Mouse (Mus musculus) layer of hippocampus, adult 9-11 months (tissue): ENCODE data around the gene Nkx2-4.

ENCODE experiments used
- DNase-seq: peaks from one replicate; pipeline ENCODE4 v3.0.0; 2022

The Nkx2-4 gene

DNA sequence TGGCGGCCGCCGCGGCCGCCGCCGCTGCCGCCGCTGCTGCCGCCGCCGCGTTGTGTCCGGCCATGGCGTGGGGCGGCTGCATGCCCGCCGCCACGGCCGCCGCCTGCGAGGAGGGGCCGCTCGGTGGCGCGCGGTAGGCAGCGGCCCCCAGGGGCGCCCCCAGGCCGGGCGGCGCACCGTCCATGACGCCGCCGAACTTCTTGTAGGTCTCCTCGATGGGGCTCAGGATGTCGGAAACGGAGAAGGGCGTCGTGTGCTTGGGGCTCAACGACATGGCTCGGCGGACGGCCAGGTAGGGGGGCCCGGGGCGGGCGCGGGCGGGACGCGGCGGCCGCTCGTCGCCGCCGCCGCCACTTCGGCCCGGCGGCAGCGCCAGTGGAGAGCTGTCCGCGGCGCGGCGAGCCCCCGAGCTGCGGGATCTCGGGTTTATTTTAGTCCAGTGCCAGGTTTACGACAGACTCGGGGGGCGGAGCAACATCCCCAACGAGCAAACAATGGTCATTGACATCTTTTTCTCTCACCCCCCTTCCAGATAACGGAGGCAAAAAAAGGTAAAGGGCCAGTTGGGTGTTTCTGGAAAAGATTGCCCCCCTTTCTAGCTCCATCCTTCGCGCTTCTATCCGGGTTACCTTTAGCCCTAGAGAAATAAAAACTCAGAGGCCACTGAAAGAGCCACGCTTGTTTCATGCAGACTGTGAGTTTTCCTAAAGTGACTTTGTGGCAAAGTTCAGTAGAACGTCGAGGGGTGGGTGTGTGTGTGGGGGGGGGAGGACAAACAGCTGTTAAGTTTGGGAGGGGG is at the start of gene Nkx2-4:
Gene Nkx2-4 (minus strand): TSS at position 374 of the 799 bp plus-strand sequence.
- no peak for DNase-seq

DNA sequence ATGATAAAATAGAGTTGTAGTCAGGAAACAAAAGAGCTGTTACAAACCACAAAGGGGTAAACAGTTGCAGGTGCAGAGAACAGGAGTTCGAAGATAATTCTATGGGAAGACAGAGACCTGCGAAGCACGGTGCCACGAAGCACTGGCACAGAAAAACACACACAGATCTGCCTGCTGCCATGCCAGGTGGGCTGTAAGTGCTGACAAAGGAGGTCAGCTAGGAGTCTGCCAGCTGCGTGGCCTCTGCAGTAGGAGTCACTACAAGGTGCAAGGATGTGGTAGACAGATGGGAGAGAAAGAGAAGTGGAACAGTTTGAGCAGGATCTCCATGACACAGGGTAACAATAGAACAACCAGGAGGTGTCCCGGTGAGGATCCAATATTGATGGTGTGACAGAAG is 42.1 kb upstream of the Nkx2-4 start:
- DNase-seq = no peak

DNA sequence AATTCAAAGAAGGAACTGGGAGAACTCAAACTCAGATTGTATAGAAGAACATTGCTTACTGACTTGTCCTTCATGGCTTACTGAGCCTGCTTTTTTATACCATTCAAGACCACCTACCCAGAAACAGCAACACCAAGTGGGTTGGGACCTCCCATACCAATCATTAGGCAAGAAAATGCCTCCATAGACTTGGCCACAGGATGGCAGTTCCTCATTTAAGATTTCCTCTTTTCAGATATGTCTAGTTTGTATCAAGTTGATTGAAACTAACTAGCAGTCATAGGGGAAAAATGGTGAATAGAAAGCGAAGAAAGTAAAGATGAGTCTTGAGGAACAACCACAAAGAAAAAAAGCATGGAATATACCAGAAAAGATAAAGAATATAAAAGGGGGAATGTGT is 34.5 kb upstream of the Nkx2-4 start:
- DNase-seq = no peak

DNA sequence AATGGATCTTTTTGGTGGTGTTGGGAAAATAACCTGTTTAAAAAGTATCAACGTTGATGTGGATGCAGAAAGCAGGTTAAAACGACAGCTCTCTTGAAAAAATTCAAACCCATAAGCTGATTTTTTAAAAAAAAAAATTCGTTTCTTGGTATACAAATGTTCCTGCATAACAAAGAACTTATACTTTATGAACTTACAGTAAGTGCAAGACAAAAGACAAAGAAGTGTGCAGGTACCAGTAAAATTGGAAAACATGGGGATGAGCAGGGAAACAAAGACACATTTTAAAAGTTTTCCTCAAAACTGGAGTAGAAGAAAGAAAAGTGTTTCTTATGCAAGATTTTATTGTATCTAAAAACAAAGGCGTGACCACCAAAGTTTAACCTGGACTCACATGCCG is 1.2 kb upstream of the Nkx2-4 start:
- no peak for DNase-seq

DNA sequence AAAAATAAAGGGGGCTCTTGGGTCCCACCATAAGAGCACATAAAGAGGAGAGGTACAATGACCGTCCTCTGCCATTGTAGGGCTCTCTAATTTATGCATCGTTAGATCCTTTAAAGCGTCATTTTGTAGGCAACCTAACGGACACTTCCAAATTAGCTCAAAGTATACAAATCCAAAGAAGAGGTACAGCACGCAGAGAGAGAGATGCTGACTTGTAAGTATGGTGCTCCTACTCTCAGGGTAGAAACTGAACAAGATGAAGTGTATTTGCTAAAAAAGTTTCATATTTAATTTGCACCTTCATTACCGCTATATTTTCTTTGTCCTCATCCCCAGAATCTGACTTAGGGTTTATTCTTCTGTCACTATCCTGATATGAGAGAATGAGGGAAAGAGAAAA is 692 bp upstream of the Nkx2-4 start:
- DNase-seq = no peak

DNA sequence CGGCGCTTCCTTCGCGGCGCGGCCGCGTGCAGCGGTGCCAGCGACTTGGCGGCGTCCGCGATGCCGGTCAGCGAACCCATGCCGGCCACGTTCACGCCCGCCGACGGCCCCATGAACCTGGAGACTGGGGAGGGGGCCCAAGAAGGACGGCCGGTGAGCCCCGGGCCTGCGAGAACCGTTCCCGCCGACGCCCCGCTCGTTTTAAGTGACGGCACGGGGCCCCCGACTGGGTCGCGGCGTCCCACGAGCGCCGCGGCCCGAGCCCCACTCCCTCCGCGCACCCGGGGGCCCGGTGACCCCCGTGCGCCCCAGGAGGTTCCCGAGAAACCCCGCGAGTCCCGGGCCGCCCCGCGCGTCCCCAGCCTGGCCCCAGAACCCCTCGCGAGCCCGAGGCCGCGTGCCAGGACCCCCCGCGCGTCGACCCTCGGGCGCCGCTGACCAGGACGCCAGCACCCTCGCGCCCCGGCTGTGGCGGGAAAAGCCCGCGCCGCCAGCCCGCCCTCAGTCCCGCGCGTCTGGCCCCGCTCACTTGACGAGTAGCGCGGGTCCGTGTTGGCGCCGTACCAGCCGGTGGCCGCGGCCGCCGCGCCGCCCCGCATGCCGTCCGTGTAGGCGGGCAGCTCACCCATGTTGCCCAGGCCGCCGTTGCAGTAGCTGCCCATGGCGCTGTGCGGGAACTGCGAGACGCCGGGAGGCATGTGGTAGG is 726 bp downstream of the Nkx2-4 start:
- DNase-seq = no peak

DNA sequence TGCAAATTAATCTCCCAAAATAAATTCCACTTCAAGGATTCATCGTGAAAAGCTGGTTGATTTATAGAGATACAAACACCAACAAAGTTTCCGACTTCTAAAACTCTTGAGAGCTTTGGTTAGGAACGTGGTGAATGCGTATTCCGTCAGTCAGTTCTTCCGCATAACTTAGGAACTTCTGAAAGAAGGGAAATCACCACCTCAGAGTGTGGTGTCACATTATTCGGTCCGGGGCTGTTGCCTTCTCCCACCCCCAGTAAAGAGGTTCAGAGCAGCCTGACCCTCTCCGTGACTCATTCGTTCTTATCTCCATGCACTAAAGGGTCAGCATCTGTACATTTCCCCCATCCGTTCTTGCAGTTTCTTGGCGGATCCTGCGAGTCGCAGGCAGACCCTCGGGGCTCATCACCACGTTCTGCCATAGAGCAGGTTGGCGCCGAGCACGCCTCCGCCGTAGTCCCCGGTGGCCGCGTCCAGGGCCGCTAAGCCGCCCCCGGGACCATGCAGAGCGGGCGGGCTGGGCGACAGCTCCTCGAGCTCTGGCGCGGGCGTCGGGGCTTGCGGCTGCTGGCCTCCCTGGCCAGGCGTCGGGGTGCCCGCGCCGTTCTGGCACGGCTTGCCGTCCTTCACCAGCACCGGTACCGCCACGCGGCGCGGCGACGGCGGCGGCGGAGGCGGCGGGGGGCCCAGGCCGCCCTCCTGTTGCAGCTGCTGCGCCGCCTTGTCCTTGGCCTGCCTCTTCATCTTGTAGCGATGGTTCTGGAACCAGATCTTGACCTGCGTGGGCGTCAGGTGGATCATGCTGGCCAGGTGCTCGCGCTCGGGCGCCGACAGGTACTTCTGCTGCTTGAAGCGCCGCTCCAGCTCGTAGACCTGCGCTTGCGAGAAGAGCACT is 1.5 kb downstream of the Nkx2-4 start:
- no peak for DNase-seq

DNA sequence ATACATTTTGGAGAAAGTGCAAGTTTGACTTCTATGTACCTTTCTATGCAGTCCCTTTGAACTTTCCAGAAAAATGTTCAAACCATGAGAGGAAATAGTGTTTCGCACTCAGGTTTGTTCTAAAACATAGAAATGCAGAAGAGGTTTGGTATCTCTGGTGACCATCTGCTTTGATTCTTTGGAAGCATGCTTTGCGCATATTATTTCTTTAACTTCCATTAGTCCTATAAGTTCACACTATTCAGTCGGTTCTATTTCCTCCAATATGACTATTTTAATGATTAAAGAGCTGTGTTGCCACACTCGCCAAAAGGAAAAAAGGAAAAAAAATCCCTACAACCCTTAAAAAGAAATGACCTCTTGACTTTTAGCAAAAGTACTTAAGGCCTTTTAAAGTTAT is 2.9 kb downstream of the Nkx2-4 start:
- no peak for DNase-seq

DNA sequence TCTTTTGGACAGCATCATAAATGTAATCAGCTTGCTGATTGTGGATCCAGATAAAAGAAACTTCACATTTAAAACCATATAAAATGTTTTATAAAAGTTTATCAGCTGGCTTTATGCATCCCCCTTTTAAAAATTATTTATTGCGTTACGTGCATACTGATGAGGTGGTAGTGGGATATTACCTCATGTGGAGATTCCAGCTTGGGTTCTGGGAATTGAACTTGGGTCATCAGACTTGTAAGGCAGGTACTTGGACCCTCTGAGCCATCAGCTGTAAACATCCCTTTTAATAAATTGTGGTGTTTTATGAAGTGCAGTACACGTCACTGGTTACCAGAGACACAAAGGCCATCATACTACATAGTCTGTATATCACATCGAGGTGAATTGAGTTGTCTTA is 10.8 kb downstream of the Nkx2-4 start:
- DNase-seq = no peak

DNA sequence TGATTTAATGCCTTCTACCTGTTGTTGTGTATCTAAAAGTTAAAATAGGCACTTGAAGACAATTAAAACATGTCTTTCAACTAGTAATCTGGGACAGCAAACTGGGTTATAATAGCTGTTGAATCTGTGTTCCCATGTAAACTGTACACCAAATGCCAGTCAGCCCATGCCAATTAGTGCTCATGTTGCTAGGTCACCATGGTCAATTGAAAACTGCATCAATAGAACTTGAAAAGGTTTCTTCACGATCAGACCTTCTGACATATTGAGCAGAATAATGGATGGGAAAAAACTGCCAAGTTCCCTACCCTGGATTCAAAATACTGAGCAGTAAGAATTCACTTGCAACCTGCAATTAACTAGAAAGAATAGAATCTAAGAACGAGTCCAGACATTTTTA is 11.3 kb downstream of the Nkx2-4 start:
- peak; percentile 35 for DNase-seq

DNA sequence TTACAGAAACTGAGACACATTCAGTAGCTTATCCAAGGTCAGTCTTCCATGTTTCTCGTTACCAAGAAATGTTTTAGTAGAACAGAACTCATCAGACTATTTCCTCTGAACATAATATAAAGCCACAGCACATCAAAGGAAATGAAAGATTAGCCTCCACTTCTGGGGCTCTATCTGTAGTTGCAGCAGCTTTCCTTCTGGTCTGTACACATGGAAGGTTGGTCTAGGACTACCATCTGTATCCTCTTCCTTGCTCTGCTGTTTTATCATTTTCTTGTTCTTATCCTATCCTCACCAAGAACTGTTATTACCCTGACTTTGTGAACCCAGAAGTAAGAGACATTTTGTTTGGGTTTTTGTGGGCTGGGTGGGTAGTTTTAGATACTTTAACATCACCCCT is 14.9 kb downstream of the Nkx2-4 start:
- DNase-seq = no peak

DNA sequence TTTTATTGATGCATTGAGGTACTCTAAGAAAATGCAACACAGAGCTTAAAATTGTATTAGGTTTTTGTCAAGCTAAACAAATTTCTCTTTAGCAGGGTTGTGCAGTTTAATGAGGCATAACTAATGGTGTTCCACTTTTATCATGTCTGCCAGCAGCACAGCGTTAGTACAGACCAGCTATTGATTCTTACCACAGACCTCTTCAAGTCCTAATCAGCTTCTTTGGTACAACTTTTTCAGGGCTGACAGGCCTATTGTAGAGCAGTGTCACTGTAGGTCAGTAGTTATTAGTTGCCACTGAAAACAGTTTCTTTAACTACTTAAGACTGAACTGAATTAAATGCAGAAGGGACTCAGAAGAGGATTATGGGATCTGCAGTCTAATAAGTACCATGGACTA is 16.2 kb downstream of the Nkx2-4 start:
- no peak for DNase-seq

DNA sequence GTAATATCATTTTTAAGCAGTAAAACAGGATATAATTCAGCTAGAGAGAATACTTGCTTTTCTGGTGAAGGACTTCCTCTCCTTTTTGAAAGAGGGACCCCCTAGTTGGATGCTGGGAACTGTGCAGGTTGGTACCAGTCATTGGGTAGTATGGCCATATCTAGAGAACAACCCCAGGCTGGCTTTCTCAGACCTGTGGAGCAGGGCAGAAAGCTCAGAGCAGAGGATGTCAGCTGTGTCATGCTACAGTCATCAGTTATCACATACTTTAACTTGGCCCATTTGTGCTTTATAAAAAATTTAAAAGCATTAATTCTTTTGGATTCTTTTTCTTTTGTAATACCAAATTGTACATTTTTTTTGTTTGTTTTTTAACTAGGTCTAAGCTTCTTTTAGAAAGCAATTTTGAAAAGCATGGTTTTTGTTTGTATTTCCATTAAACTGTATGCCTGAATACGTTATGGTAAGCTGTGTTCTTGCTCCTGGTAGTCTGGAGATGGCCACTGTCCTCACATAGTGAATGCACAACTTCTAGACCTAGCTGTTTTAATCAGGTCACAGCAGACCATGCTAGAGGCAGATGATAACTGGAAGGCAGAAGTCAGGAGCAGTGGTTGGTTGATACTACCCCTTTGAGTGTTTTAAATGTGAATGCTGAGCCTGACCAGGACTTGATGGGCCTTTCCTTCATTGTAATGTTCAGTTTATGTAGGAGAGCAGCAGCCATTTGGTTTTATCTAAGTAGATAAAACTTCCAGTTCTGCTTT is 17.6 kb downstream of the Nkx2-4 start:
- DNase-seq = no peak

DNA sequence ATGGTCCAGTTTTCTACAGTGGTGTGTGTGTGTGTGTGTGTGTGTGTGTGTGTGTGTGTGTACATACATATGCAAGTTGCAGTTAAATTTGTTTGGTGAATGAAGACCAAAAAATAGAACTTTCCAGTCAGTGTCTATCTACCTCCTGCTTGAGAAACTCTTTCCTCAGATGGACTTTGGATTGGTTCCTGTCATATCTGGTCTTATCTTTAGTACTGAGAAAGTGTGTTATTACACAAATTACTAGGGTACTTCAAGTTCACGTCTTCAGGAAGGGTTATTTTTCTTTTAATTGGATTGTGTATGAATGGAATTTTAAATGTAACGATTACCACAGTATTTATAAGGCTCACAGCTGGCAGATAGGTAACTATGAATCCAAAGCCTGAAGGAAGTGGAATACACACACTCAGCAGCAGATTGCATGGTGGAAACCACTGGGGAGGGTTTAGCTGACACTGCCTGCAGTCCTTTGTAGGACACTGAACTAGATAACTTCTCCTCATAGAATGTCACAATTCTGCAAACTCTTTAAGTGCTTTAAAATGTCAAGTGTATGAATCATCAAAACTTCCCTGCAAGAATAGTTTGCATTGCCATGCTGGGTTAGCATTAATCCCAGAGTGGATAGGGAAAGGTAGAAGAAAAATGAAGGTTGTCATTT is 31.9 kb downstream of the Nkx2-4 start:
- no peak for DNase-seq

DNA sequence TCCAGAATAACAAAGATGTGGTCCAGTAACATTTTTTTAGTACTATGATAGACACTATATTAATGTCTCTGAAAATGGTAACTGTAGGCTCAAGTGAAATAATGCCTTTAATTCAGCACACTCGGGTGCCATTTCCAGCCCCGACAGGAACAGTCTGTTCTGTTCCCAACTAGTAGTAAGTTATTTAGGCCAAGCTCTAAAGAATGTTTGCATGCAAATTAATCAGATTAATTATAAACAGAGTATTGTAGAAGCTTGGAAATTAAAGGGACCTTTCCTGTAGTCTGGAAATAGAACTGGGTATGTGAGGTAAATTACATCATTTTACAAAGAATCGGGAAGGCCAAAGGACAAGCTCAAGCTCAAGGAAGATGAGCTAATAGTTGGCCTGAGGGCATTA is 38.2 kb downstream of the Nkx2-4 start:
- DNase-seq = no peak

DNA sequence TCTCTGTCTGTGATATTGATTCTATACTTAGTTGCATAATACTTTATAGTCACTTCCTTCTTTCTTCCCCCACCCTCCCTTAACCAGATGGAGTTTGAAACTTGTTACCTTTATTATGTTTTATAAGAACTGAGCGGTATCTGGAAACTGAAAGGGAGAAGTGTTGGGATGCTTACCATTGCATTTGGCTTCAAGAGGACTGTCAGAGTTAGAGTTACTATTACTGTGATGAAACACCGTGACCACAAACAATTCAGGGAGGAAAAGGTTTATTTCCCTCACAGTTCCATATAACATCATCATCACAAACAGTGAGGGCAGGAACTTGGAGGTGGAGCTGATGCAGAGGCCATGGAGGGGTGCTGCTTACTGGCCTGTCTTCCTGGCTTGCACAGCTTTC is 49.4 kb downstream of the Nkx2-4 start:
- DNase-seq = no peak
